Mouse (Mus musculus): ENCODE measurements around the gene Rin2. TPM values are rescaled to one million over a fixed set of nuclear protein-coding genes. Genes with fewer than 3 reads are reported as not detected.

The Rin2 gene
- polyA plus RNA-seq, 1 experiment: not detected

GRCm38 (mm10) chr2:145746406-145746805 lies 71.4 kb downstream of the Rin2 start:
- no peak for TF ChIP-seq GATA1 (IDR thresholded peaks at IDR 0.05; ENCODE audit: low read length)

DNA sequence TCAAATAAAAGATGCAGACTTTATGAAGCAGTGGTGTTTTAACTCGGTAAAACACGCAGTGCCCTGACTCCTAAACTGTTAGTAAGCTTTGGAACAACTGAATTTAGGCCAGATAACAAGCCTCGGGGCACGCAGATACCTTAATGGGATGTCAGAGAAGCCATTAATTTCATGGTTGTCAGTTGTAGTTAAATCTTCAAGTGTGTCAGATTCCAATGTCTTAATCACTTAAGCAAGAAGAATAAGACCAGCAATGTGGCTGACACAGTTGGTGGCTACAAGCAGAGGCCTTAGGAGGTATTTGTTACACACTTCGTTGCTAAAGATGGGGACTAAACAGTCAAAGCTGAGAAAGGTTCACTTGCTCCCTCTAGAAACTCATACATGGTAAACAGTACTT lies 74.6 kb downstream of the Rin2 start:
- no peak for TF ChIP-seq GATA1 (IDR thresholded peaks at IDR 0.05; ENCODE audit: low read length)

DNA sequence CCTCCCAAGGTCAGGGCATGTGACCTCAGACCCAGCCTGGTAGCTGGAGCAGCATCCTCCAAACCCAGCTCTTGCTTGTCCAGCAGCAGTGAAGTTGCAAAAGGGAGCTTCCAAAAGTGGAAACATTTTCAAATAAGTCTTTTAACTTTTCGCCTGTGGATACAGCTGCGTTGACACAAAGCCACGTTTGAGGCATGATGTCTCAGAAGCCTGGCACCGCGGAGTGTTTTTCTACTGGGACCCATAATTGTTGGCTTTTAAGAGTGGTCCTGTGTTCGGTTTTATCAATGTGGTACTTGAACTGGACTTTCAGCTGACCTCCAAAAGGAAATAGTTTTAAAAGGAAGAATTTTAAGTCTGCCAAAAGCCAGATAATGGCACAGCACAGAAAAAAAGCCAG lies 77.6 kb downstream of the Rin2 start:
- no peak for TF ChIP-seq GATA1 (IDR thresholded peaks at IDR 0.05; ENCODE audit: low read length)

DNA sequence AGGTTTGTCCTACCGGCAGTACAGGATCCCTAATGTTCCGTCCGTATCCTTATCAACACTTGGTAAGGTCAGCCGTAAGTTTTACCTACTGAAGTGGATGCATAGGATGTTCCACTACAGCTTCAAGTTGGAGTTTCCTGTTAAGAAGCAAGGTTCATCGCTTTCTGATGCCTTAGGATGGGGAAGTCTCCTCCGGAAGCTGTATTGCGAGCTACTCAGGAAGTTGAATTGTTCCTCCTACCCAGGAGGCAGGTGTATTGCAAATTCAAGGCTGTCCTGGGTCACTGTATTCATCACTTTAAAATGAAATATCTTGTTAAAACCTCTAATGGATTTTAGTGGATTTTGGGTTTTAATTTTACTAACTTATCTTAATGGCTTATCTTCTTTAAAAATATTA lies 79.0 kb downstream of the Rin2 start:
- TF ChIP-seq GATA1 (IDR thresholded peaks at IDR 0.05; ENCODE audit: low read length): no peak

DNA sequence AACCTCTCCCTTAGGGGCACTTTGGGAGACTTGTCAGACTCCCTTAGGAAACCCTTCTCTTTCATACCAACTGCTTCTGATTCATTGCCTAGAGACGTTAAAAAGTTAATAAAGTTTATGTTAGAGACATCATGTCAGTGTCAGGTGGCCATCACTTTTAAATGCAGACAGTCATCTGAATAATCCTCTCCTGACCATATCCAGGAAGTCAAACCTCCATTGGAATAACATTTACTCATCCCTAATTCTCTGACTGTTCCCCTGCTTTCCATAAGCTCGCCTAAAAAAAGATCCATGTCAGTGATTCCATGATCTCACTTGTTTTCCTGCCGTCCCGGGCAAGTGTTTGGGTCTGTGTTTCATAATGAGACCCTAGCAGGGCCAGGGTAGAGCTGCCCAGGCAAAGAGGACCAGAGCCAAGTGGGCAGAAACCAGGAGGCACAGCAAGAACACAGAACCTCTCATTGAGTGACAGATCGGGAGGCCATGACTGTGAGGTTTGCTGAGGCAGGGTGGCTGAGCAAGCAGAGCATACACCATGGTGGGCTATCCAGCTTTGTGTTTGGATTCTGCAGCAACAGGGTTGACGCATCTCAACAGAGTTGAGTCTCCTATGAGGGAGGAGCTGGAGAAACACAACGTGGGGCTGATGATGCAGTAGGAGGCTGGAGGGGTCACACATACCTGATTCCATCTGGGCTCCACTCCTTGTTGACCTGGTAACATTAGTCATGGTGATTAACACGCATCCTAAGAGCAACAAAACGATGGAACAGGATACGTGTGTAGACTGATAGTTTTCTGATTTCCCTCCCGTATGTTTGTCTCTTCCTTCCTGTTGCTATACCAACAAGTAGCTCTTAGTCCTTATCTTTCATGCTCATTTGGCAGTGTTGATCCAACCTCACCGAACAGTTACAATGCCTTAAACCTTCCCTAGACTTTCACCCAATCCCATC lies 81.1 kb downstream of the Rin2 start:
- no peak for TF ChIP-seq GATA1 (IDR thresholded peaks at IDR 0.05; ENCODE audit: low read length)

DNA sequence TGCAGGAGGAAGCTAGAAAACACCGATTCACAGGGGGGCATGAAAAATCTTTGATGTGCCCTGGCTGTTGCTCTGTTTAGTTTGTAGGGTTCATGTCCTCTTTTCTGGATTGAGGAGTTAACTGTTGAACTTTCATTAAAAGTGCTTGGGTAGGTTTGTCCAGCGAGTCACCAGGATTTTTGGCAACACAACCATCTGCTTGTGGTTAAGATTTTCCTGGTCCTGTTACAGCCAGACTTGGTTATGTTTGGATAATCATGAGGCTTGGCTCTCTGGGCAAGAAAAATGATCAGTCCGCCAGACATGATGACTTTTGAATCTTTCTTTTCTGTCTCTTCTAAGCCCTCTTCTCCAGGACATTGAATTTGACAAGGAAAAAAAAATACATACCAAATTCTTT lies 85.1 kb downstream of the Rin2 start:
- no peak for TF ChIP-seq GATA1 (IDR thresholded peaks at IDR 0.05; ENCODE audit: low read length)

GRCm38 (mm10) chr2:145761436-145761835 lies 86.4 kb downstream of the Rin2 start:
- TF ChIP-seq GATA1 (IDR thresholded peaks at IDR 0.05; ENCODE audit: low read length): no peak

DNA sequence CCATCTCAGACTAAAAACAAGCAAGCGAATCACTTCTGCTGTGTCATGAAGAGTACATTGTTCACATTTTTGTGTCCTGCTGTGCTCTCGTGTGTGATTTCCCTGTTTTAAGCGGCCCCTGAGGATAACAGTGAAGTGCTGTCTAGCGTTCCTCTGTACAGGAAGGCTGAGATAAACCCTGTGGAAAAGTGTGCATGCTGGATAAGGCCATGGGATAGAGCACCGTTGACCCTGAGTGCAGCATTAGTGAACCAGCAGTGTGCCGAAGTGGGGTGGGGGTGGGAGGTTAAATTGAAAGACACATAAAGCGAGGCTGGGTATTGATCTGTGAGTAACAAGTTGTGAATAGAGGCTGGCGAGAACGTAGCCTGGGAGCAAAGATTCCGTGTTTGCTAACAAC lies 94.9 kb downstream of the Rin2 start:
- TF ChIP-seq GATA1 (IDR thresholded peaks at IDR 0.05; ENCODE audit: low read length): no peak

DNA sequence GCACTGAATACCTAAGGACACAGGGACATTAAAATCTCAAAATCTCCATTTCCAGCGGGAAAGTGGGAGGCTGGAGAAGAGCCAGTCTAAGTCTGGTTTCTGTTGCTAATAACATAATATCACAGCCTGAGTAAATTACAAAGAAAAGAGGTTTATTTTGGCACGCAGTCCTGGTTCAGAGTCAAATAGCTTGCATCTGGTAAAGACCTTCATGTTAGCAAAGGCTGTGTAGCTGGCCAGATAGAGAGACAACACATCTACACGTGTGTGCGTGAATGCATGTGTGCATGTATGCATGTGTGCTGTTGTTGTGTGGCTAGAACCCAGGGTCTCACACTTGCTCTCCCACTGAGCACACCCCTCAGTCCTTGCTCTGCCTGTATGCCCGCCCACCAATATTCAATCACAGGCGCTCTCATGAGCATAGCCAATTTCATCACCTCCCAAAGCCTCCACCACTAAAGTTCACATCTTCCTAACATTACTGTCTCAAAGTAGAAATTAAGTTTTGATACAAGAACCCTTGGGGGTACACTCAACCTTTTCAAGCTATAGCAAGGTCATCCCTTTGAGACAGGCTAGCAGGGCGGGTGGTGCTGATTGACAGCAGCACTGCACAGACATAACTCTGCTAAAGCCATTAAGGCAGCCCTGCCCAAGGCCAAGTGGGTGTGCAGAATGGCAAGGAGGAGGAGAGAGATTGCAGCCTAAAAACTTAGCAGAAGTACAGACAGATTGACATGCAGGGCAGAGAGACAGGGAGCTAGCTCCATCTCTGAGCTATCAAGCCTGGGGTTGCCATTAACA lies 95.9 kb downstream of the Rin2 start:
- TF ChIP-seq GATA1 (IDR thresholded peaks at IDR 0.05; ENCODE audit: low read length): no peak

DNA sequence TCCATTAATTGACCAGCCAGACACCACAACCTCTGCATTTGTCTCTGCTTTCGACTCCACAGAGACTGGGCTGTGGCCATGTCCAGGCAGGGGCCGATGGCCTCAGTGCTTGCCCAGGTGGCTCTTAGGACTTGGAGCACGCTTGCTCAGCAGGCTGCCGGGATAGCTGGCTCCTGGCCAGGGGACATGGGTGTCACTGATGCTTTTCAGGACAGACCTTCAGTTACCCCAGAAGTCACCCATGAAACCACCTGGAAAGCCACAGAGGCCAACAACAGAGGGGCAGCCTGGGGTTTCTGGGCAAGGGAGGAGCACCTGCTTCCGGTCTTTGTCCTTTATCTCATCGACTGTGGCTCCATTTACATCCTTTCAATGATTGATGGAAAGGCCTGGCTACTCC lies 108.2 kb downstream of the Rin2 start:
- TF ChIP-seq GATA1 (IDR thresholded peaks at IDR 0.05; ENCODE audit: low read length): no peak

- TF ChIP-seq GATA1 (IDR thresholded peaks at IDR 0.05; ENCODE audit: low read length): no peak
Observed at GRCm38 (mm10) chr2:145784246-145784935, 109.4 kb downstream of the Rin2 start.

- TF ChIP-seq GATA1 (IDR thresholded peaks at IDR 0.05; ENCODE audit: low read length): no peak
Observed at GRCm38 (mm10) chr2:145784964-145785363, 109.9 kb downstream of the Rin2 start.

DNA sequence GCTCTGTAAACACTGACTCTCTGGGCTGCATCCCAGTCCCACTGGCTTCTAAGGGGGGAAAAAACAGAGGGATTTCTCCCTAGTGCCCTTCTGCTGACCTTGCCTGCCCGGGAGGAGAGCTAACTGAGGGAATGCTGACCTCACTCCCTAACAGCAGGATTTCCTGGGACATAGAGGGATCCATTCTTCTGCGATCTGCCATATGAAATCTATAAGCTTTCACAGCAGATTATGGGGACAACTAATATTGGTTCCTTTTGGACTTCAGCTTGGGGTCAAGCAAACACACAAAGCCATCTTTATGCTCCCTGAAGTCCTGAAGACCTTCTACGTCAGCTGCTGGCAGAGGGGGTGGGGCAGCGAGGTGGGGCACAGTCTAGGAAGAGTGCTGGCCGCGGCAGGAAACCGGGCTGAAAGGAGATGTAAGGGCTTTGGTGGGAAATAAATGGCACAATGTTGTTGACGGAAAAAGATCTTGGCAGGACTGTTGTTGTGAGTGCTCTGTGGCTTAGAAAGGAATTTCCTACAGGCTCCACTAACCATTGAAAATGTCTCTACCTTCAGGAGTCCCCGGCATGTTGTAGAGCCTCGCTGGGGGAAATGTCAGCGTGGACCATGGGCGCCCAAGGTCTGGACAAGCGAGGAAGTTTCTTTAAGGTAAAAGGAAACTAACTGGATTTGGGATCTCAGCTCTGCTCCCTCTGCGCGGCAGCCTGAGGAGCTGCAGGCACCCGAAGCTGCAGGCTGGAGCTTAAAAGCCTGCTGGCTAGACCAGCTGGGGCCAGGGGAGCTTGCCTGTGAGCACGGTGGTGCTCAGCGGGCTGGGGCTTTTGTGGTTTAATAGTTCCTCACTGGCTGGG lies 111.0 kb downstream of the Rin2 start:
- TF ChIP-seq GATA1 (IDR thresholded peaks at IDR 0.05; ENCODE audit: low read length): no peak

- TF ChIP-seq GATA1 (IDR thresholded peaks at IDR 0.05; ENCODE audit: low read length): no peak
Observed at GRCm38 (mm10) chr2:145786618-145786932, 111.6 kb downstream of the Rin2 start.

- TF ChIP-seq GATA1 (IDR thresholded peaks at IDR 0.05; ENCODE audit: low read length): no peak
Observed at GRCm38 (mm10) chr2:145787486-145787885, 112.5 kb downstream of the Rin2 start.
